Mouse (Mus musculus) kidney, embryonic 14.5 days (tissue): Measurements from ENCODE around the gene Pcyt1a. TPM values are rescaled to one million over a fixed set of nuclear protein-coding genes. Genes with fewer than 3 reads are reported as not detected.

ENCODE experiments used
- polyA plus RNA-seq: library from polyadenylated mRNA; unstranded; fragments of >200 nt; fragmentation: Nextera tagmentation; extraction: Ambion mirVana; gene quantifications from 2 replicates; pipeline ENCODE4 v1.2.1, GENCODE M21; 2014

Gene Pcyt1a
- polyA plus RNA-seq, 1 experiment from 2014 or later: 40.6 TPM

Other genes starting within 250 kb of the Pcyt1a start
- gene Fbxo45, start 183.8 kb upstream of the Pcyt1a start, polyA plus RNA-seq: 10.8 and 14.5 TPM in 2 replicates
- 17.7 and 22.4 TPM in 2 replicates for gene Wdr53, start 183.7 kb upstream of the Pcyt1a start, polyA plus RNA-seq
- not detected in 2 replicates for gene Smco1, start 159.5 kb upstream of the Pcyt1a start, polyA plus RNA-seq
- 25.6 and 32.6 TPM in 2 replicates for gene Rnf168, start 153.5 kb upstream of the Pcyt1a start, polyA plus RNA-seq
- gene Ubxn7, start 98.7 kb upstream of the Pcyt1a start, polyA plus RNA-seq: 18.4 and 30.3 TPM in 2 replicates
- not detected in 2 replicates for gene Tm4sf19, start 30.4 kb upstream of the Pcyt1a start, polyA plus RNA-seq
- 32.5 and 37.8 TPM in 2 replicates for gene Tctex1d2, start 11.2 kb upstream of the Pcyt1a start, polyA plus RNA-seq
- gene Slc51a, start 57.0 kb downstream of the Pcyt1a start, polyA plus RNA-seq: 0.33 and 0.49 TPM in 2 replicates
- not detected in 2 replicates for gene Zdhhc19, start 65.3 kb downstream of the Pcyt1a start, polyA plus RNA-seq
- gene Tfrc, start 178.0 kb downstream of the Pcyt1a start, polyA plus RNA-seq: 38.1 and 62.0 TPM in 2 replicates
- gene Tnk2, start 213.0 kb downstream of the Pcyt1a start, polyA plus RNA-seq: 10.7 and 11.0 TPM in 2 replicates